Mouse (Mus musculus) thymus, adult 2 months (tissue): ENCODE measurements around the gene Tubgcp3. TPM values are rescaled to one million over a fixed set of nuclear protein-coding genes. Genes with fewer than 3 reads are reported as not detected.

Experiments used
- DNase-seq: peaks from one replicate; pipeline ENCODE4 v3.0.0; 2021
- H3K27ac ChIP-seq: fragments of 200-500 bp; 2 replicates; pipeline ENCODE4 v1.5.1; 2012; ENCODE audit warnings: low read length, control low read depth; ENCODE audit not compliant: control insufficient read depth, insufficient read depth
- H3K27me3 ChIP-seq: fragments of 200-500 bp; 2 replicates; pipeline ENCODE4 v1.6.1; 2012; ENCODE audit warnings: mild to moderate bottlenecking, low read length, moderate library complexity, mixed read lengths; ENCODE audit not compliant: control insufficient read depth, insufficient read depth
- H3K36me3 ChIP-seq: fragments of 200-500 bp; 2 replicates; pipeline ENCODE4 v1.6.1; 2012; ENCODE audit warnings: mild to moderate bottlenecking, low read length, moderate library complexity; ENCODE audit not compliant: control insufficient read depth, insufficient read depth
- H3K4me1 ChIP-seq: fragments of 200-500 bp; replicated peaks from 2 replicates; pipeline ENCODE4 v1.6.1; 2012; ENCODE audit warnings: low read length; ENCODE audit not compliant: control insufficient read depth, insufficient read depth
- H3K4me3 ChIP-seq: fragments of 200-500 bp; 2 replicates; pipeline ENCODE4 v1.5.1; 2012; ENCODE audit warnings: mild to moderate bottlenecking, low read length, control low read depth, moderate library complexity; ENCODE audit not compliant: control insufficient read depth, insufficient read depth
- CTCF ChIP-seq: fragments of 200-500 bp; IDR thresholded peaks from 2 replicates; pipeline ENCODE4 v1.5.1; 2012; ENCODE audit warnings: mild to moderate bottlenecking, control low read depth, low read length, moderate library complexity, borderline replicate concordance; ENCODE audit not compliant: control insufficient read depth, poor library complexity, insufficient read depth; ENCODE audit errors: extremely low read depth
- POLR2A ChIP-seq: fragments of 200-500 bp; IDR thresholded peaks from 2 replicates; pipeline ENCODE4 v1.6.1; 2012; ENCODE audit warnings: mild to moderate bottlenecking, low read length, control low read depth, moderate library complexity; ENCODE audit not compliant: control insufficient read depth, poor library complexity, insufficient read depth; ENCODE audit errors: extremely low read depth
- WGBS: fragments of 180-500 bp; shearing (Covaris S2); methylation state at CpG from one replicate; pipeline ENCODE4 v1.1.7; 2018; 5-methylcytosine and 5-hydroxymethylcytosine counted together
- polyA plus RNA-seq: library from polyadenylated mRNA; depleted of rRNA; stranded (reverse); fragments of >200 nt; gene quantifications from 2 replicates; pipeline ENCODE4 v1.2.3, GENCODE M21; 2012

The Tubgcp3 gene
- polyA plus RNA-seq, 1 experiment = 116 TPM

GRCm38 (mm10) chr8:12663105-12663456 lies 9.0 kb downstream of the Tubgcp3 start:
- no peaks in the 10 kb centered on the region for H3K4me1 ChIP-seq
- TF ChIP-seq CTCF (no peak), POLR2A (no peak)
- 95% methylated on average over 5 of the region's 5 CpGs for WGBS
- H3K27ac ChIP-seq = no peak overlapping the region
- no peak for DNase-seq
- no peak overlapping the region for H3K4me3 ChIP-seq
- H3K27me3 ChIP-seq = no peaks in the 10 kb centered on the region
- H3K36me3 ChIP-seq = peaks cover 30% of the 10 kb centered on the region

- Histone ChIP-seq H3K4me1 (no peaks in the 10 kb centered on the region), H3K27me3 (no peaks in the 10 kb centered on the region), H3K27ac (no peak overlapping the region), H3K4me3 (no peak overlapping the region), H3K36me3 (peaks cover 36% of the 10 kb centered on the region)
- TF ChIP-seq CTCF = no peak
- no peak for TF ChIP-seq POLR2A
- WGBS = 94% methylated on average over 4 of the region's 4 CpGs
- no peak for DNase-seq
Measured at GRCm38 (mm10) chr8:12662375-12663104, 9.5 kb downstream of the Tubgcp3 start.

GRCm38 (mm10) chr8:12657411-12657810 lies 14.6 kb downstream of the Tubgcp3 start:
- peaks cover 82% of the 10 kb centered on the region for H3K36me3 ChIP-seq
- TF ChIP-seq CTCF (no peak), POLR2A (no peak)
- no peak overlapping the region for H3K4me3 ChIP-seq
- 95% methylated on average over 16 of the region's 16 CpGs for WGBS
- H3K27ac ChIP-seq = no peak overlapping the region
- no peaks in the 10 kb centered on the region for H3K27me3 ChIP-seq
- DNase-seq = no peak
- H3K4me1 ChIP-seq = no peaks in the 10 kb centered on the region

GRCm38 (mm10) chr8:12651246-12651645 lies 20.8 kb downstream of the Tubgcp3 start:
- WGBS = 97% methylated on average over 4 of the region's 4 CpGs
- peaks cover 74% of the 10 kb centered on the region for H3K36me3 ChIP-seq
- DNase-seq = no peak
- H3K4me3 ChIP-seq = no peak overlapping the region
- H3K27ac ChIP-seq = no peak overlapping the region
- no peaks in the 10 kb centered on the region for H3K4me1 ChIP-seq
- TF ChIP-seq CTCF (no peak), POLR2A (no peak)
- H3K27me3 ChIP-seq = no peaks in the 10 kb centered on the region

- H3K4me3 ChIP-seq = no peak overlapping the region
- H3K27ac ChIP-seq = no peak overlapping the region
- peaks cover 66% of the 10 kb centered on the region for H3K36me3 ChIP-seq
- H3K27me3 ChIP-seq = no peaks in the 10 kb centered on the region
- no peaks in the 10 kb centered on the region for H3K4me1 ChIP-seq
- DNase-seq = no peak
- no peak for TF ChIP-seq CTCF
- TF ChIP-seq POLR2A = no peak
- 96% methylated on average over 4 of the region's 4 CpGs for WGBS
Measured at GRCm38 (mm10) chr8:12650495-12650894, 21.6 kb downstream of the Tubgcp3 start.

GRCm38 (mm10) chr8:12648951-12649350 lies 23.1 kb downstream of the Tubgcp3 start:
- no peak for TF ChIP-seq CTCF
- TF ChIP-seq POLR2A = no peak
- H3K4me1 ChIP-seq = no peaks in the 10 kb centered on the region
- no peak overlapping the region for H3K4me3 ChIP-seq
- no peak overlapping the region for H3K27ac ChIP-seq
- WGBS = 99% methylated on average over 4 of the region's 4 CpGs
- no peaks in the 10 kb centered on the region for H3K27me3 ChIP-seq
- DNase-seq = no peak
- peaks cover 55% of the 10 kb centered on the region for H3K36me3 ChIP-seq

- Histone ChIP-seq H3K27me3 (no peaks in the 10 kb centered on the region), H3K27ac (no peak overlapping the region), H3K4me1 (no peaks in the 10 kb centered on the region), H3K4me3 (no peak overlapping the region), H3K36me3 (peaks cover 35% of the 10 kb centered on the region)
- WGBS = 95% methylated on average over 4 of the region's 4 CpGs
- TF ChIP-seq POLR2A (no peak), CTCF (no peak)
- no peak for DNase-seq
Measured at GRCm38 (mm10) chr8:12646536-12646935, 25.5 kb downstream of the Tubgcp3 start.
